Mouse (Mus musculus) heart, postnatal 10 days (tissue): ENCODE measurements around the gene Rnf5. TPM values are rescaled to one million over a fixed set of nuclear protein-coding genes. Genes with fewer than 3 reads are reported as not detected.
A peak's percentile ranks its signal among the peaks of the same experiment; 100 is the strongest.

Experiments used
- DNase-seq, 2 experiments: peaks; one replicate each; pipeline ENCODE4 v3.0.0; 2021
- intact Hi-C: fragments of 180-260 bp; cut with DNase I; formaldehyde crosslinking; loops from one replicate; pipeline ENCODE4 v1.15.1; 2025
- total RNA-seq, 2 experiments: library from RNA; stranded (reverse); gene quantifications; 2 replicates each; pipeline ENCODE4 v1.2.3; 2021

Gene Rnf5
- total RNA-seq, 2 experiments from 2014 or later = 37.0 to 39.2 TPM

DNA sequence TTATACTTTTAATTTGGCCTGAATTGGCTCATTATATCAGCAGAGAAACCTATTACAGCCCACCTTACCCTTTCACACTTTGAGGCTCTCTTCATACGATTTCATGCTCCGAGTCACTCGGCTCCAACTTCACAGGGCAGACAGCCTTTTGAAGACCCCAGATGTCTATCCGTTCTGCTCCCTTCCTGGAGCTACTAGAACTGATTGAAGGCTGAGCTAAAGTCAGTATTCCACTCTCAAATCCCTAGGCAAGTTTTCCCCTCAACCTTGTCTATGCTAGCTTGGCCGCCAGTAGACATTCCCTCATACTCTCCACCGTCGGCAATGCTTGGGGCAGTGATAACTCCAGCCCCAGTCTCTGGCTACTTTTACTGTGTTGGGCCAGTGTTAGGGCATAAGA, 14.3 kb downstream of the Rnf5 start:
- intact Hi-C loops = no loop called here

GRCm38 (mm10) chr17:34588767-34589166, 14.7 kb downstream of the Rnf5 start:
- no peak for DNase-seq
- intact Hi-C loops = no loop called here

More for the DNA sequence above, 14.3 kb downstream of the Rnf5 start:
- DNase-seq = no peak

DNA sequence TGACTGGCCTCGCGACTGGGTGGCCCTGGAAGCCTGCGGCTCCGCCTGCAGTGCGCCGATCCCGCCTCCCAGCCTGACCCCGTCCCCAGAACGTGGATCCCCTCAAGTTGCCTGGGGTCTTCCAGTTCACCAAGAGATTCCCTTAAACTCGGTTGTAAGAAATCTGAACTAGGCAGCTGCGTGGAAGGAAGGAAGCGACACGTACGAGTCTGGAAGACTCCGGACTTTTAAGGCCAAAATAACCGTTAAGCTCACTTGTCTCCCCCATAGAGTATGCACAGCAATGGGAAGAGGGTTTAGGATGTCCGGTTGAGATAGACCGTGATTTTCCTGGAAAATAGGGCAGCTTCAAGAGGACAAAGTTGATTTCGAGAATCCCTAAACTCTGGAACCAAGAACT, 15.7 kb downstream of the Rnf5 start:
- intact Hi-C loops = loop anchor here (2.0 kb wide), 1 partner anchor 21 kb away; no protein-coding TSS in a partner anchor
- no peak for DNase-seq

GRCm38 (mm10) chr17:34587423-34587811, 16.1 kb downstream of the Rnf5 start:
- peak; percentile 98 for DNase-seq
- intact Hi-C loops = loop anchor here (2.0 kb wide), 1 partner anchor 21 kb away; no protein-coding TSS in a partner anchor

DNA sequence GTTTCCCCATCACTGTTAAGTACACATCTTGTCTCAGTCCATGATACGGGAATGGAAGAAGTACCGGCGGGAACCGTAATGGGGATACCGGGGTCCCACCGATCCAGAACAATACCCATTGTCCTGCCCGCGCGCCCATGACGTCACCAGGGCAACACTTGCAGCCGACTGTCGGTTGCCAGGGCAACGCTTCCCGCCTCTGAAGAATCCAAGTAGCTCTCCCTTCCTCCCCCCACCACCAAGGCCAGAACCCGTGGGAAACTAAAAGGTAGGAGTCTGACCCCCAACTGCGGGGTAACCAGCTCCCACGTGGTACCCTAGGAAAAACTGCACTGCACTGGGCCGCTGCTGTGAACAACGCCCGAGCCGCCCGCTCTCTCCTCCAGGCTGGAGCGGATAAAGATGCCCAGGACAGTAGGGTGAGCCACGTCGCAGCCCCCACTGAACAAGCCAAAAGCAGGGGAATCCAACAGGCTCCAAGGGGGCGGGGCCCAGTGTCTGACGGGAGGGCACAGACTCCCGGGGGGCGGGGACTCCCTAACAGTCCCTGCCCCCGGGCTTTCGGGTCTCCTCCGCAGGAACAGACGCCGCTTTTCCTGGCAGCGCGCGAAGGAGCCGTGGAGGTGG, 16.6 kb downstream of the Rnf5 start:
- peak; percentile 84 to 87 for DNase-seq
- intact Hi-C loops = loop anchor here (2.0 kb wide), 1 partner anchor 20 kb away; no protein-coding TSS in a partner anchor

GRCm38 (mm10) chr17:34585877-34586771, 17.4 kb downstream of the Rnf5 start:
- intact Hi-C loops = loop anchor here (2.0 kb wide), 1 partner anchor 19 kb away; no protein-coding TSS in a partner anchor
- DNase-seq = no peak

- DNase-seq = no peak
- intact Hi-C loops = no loop called here
These were observed 18.4 kb downstream of the Rnf5 start for GRCm38 (mm10) chr17:34585121-34585520.

DNA sequence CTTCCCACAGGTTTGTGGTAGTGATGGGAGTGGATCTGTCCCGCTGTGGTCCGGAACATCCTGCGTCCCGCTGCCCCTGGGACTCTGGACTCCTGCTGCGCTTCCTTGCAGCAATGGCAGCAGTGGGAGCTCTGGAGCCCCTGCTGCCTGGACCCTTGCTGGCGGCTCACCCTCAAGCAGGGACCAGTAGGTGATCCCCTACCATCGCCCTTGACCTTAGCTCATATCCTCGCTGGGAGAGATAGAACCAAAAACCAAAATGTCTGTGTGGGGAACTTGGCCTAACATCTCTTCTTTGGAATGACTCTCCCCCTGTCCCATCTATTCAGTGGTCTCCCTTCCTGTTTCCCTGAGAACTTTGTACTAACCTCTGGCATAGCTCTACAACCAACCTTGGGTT, 19.7 kb downstream of the Rnf5 start:
- DNase-seq = no peak
- intact Hi-C loops = no loop called here

- no peak for DNase-seq
- intact Hi-C loops = no loop called here
These were observed 20.1 kb downstream of the Rnf5 start for GRCm38 (mm10) chr17:34583397-34583796.

GRCm38 (mm10) chr17:34582528-34582927, 21.0 kb downstream of the Rnf5 start:
- no peak for DNase-seq
- intact Hi-C loops = no loop called here

GRCm38 (mm10) chr17:34578070-34578469, 25.4 kb downstream of the Rnf5 start:
- no peak for DNase-seq
- intact Hi-C loops = no loop called here

- no peak for DNase-seq
- intact Hi-C loops = no loop called here
These were observed 26.9 kb downstream of the Rnf5 start for GRCm38 (mm10) chr17:34576577-34576976.

- intact Hi-C loops = loop anchor here (5.0 kb wide), 1 partner anchor 45 kb away; the partner anchor contains the start of gene Egfl8
These were observed 31.1 kb downstream of the Rnf5 start for GRCm38 (mm10) chr17:34572361-34572760.

GRCm38 (mm10) chr17:34571875-34572274, 31.6 kb downstream of the Rnf5 start:
- intact Hi-C loops = loop anchor here (5.0 kb wide), 1 partner anchor 45 kb away; the partner anchor contains the start of gene Egfl8
- DNase-seq = no peak

More at GRCm38 (mm10) chr17:34572361-34572760, 31.1 kb downstream of the Rnf5 start:
- no peak for DNase-seq

DNA sequence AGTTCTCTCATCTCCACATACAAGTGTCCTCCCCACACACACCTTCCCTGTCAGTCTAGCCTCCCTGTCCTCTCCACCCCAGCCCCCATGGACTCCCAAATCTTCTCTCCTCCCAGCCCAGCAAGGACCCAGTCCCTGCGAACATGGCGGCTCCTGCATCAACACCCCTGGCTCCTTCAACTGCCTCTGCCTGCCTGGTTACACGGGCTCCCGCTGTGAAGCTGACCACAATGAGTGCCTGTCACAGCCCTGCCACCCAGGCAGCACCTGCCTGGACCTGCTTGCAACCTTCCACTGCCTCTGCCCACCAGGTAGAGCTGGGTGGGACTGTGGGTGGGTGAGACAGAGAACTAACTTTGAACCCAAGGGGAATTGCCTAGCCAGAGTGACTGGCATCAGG, 33.6 kb downstream of the Rnf5 start:
- no peak for DNase-seq
- intact Hi-C loops = loop anchor here (5.0 kb wide), 1 partner anchor 47 kb away; the partner anchor contains the start of gene Egfl8

DNA sequence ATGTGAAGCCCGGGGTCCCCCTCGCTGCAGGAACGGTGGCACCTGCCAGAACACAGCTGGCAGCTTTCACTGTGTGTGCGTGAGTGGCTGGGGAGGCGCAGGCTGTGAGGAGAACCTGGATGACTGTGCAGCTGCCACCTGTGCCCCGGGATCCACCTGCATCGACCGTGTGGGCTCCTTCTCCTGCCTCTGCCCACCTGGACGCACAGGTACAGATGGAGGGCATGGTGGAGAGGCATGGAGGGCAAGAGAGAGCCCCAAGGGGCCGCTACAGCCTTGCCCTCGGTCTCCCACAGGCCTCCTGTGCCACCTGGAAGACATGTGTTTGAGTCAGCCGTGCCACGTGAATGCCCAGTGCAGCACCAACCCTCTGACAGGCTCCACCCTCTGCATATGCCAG, 35.1 kb downstream of the Rnf5 start:
- no peak for DNase-seq
- intact Hi-C loops = no loop called here

- DNase-seq = no peak
- intact Hi-C loops = loop anchor here (2.0 kb wide), 1 partner anchor 19 kb away; no protein-coding TSS in a partner anchor
These were observed 36.2 kb downstream of the Rnf5 start for GRCm38 (mm10) chr17:34567311-34567710.

DNA sequence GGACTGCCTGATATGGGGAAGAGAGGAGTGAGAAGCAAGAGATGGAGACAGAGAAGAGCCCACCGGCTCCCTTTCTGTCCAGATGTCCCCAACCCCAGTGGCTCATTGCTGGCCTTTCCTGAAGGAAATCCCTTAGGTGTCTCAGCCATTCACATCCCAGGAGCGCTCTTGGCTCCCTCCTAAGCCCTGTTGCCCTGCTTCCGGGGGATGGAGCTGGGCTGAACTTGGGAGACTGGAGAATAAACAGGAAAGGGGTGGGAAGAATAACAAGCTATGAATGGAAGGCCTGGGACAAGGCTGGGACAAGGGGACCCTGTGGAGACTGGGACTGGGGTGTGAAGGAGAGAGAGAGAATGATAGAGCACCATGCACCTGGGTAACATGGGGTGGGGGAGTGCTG, 38.7 kb downstream of the Rnf5 start:
- intact Hi-C loops = no loop called here
- peak; percentile 59 to 60 for DNase-seq

DNA sequence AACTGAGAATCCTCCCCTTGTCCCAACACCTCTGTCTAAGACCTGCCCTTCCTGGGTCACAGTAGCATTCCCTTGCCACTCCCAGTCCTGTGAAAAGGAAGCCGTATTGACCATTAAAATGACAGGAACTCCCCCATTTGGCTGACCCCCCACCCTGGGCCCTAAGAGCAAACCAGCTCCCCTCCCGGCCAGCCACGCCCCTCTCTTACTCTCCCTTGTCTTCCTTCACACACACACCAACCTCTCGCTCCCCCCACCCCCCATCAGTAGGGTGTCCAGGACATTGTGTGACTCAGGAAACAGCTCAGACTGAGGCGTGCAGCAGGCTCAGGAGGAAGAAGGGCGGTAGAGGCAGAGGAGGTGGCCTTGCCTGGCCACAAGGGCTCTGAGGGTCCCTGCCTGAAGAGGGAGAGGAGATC, 39.5 kb downstream of the Rnf5 start, which contains the start of gene Notch4:
Notch4 (plus strand) TSS at position 266 of the 419 bp plus-strand sequence.
- DNase-seq = peak; percentile 55 to 58
- intact Hi-C loops = no loop called here

GRCm38 (mm10) chr17:34563354-34563753, 40.1 kb downstream of the Rnf5 start:
- intact Hi-C loops = no loop called here

DNA sequence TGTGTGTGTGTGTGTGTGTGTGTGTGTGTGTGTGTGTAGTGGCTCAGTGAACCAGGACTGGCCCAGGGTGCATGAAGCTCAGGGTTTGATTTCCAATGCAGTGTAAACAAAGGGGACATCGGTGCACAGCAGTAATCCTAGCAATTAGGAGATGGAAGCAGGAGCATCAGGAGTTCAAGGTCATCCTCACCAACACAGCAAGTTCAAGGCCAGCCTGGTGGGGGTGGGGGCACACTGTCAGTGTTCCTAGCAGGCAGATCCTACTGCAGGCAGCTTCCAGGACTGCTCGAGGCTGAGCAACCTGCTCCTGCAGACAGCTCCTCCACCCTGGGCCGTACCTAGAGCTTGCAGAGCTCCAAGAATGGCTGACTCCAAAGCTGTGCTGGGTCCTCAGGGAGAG, 40.9 kb downstream of the Rnf5 start:
- DNase-seq = no peak
- intact Hi-C loops = no loop called here

More at GRCm38 (mm10) chr17:34563354-34563753, 40.1 kb downstream of the Rnf5 start:
- no peak for DNase-seq
